Mouse (Mus musculus) spleen, adult 2 months (tissue): ENCODE data around the gene Slc25a10. TPM values are rescaled to one million over a fixed set of nuclear protein-coding genes. Genes with fewer than 3 reads are reported as not detected.

Experiments
- DNase-seq, 2 experiments: peaks; one replicate each; pipeline versions ENCODE4 v3.0.0 to v3.0.0-alpha.2; 2012 to 2021; ENCODE audit warnings: low spot score in 2 of 2, low read depth in 1 of 2
- H3K27ac ChIP-seq: fragments of 200-500 bp; 2 replicates; pipeline ENCODE4 v1.5.1; 2012; ENCODE audit warnings: low read length, inconsistent platforms; ENCODE audit not compliant: insufficient read depth
- H3K27me3 ChIP-seq: fragments of 200-500 bp; 2 replicates; pipeline ENCODE4 v1.6.1; 2012; ENCODE audit warnings: mild to moderate bottlenecking, moderate library complexity, low read length, inconsistent platforms; ENCODE audit not compliant: control insufficient read depth, insufficient read depth
- H3K36me3 ChIP-seq: fragments of 200-500 bp; 2 replicates; pipeline ENCODE4 v1.6.1; 2012; ENCODE audit warnings: mild to moderate bottlenecking, low read length, inconsistent platforms; ENCODE audit not compliant: control insufficient read depth, insufficient read depth
- H3K4me1 ChIP-seq: fragments of 200-500 bp; 2 replicates; pipeline ENCODE4 v1.6.1; 2011; ENCODE audit warnings: inconsistent platforms; ENCODE audit not compliant: control insufficient read depth, insufficient read depth, insufficient read length
- H3K4me3 ChIP-seq: fragments of 200-500 bp; 2 replicates; pipeline ENCODE4 v1.5.1; 2011; ENCODE audit warnings: mild to moderate bottlenecking, inconsistent platforms; ENCODE audit not compliant: insufficient read depth, insufficient read length; ENCODE audit errors: extremely low read depth
- CTCF ChIP-seq: fragments of 200-500 bp; IDR thresholded peaks from 2 replicates; pipeline ENCODE4 v1.5.1; 2011; ENCODE audit warnings: mild to moderate bottlenecking, inconsistent platforms; ENCODE audit not compliant: insufficient read depth, insufficient read length, insufficient replicate concordance; ENCODE audit errors: extremely low read depth
- POLR2A ChIP-seq: fragments of 200-500 bp; IDR thresholded peaks from 2 replicates; pipeline ENCODE4 v1.6.1; 2011; ENCODE audit warnings: low read depth, low read length, inconsistent platforms
- WGBS: fragments of 180-500 bp; shearing (Covaris S2); methylation state at CpG from one replicate; pipeline ENCODE4 v1.1.7; 2018; 5-methylcytosine and 5-hydroxymethylcytosine counted together
- polyA plus RNA-seq: library from polyadenylated mRNA; depleted of rRNA; stranded (reverse); fragments of >200 nt; gene quantifications from 2 replicates; pipeline ENCODE4 v1.2.3, GENCODE M21; 2012

Gene Slc25a10
- polyA plus RNA-seq, 1 experiment = 36.5 TPM

DNA sequence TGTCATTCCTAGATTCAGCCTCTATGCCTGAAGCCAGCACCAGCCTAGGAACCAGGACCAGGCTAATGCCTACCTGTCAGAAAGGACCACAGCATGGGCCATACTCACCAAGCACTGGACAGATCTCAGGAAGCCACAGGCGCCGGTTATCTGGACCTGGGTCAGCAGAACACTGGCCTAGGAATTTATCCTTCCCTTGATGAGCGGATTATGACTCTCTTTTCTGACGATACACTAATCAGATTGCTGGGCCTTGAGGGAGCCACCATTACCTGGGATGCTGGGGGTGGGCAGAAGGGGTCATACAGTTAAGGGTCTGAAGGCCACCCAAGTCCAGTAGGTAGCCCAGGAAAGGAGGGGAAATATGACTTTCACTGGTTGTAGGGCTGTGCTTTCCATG is 38.3 kb upstream of the Slc25a10 start, which contains the start of gene Pde6g:
Gene Pde6g, minus strand, starts transcription at position 195 of the 400 bp plus-strand sequence.
- Histone ChIP-seq H3K4me3 (no peak within 1 kb of the TSS), H3K27ac (no peak within 1 kb of the TSS), H3K4me1 (no peaks in the 10 kb centered on the region), H3K36me3 (no peaks in the 10 kb centered on the region), H3K27me3 (no peaks in the 10 kb centered on the region)
- DNase-seq = no peak
- 96% methylated on average over 4 of the region's 4 CpGs for whole genome bisulfite sequencing
- TF ChIP-seq POLR2A (no peak), CTCF (no peak)

DNA sequence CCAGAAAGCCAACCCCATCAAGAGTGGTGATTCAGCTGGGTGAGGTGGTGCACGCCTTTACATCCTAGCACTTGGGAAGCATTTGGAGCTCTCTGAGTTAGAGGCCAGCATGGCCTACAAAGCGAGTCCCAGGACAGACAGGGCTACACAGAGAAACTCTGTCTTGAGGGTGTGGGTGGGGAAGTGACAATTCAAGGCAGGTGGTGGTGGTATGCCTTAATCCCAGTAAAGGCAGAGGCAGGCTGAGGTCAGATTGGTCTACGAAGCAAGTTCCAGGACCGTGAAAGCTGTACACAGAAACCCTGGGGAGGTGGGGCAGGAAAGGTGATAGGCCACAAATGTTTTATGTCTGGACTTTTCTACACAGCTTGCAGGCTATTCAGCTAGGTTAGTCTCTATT is 36.7 kb upstream of the Slc25a10 start:
- no peak for DNase-seq
- no peaks in the 10 kb centered on the region for H3K27me3 ChIP-seq
- no peaks in the 10 kb centered on the region; the same call in 1 of the 2 replicates for H3K36me3 ChIP-seq
- no peak for TF ChIP-seq POLR2A
- H3K4me1 ChIP-seq = peaks cover 3% of the 10 kb centered on the region; the same call in 1 of the 2 replicates
- H3K4me3 ChIP-seq = no peak overlapping the region
- WGBS = 92% methylated on average over 4 of the region's 4 CpGs
- H3K27ac ChIP-seq = no peak overlapping the region

DNA sequence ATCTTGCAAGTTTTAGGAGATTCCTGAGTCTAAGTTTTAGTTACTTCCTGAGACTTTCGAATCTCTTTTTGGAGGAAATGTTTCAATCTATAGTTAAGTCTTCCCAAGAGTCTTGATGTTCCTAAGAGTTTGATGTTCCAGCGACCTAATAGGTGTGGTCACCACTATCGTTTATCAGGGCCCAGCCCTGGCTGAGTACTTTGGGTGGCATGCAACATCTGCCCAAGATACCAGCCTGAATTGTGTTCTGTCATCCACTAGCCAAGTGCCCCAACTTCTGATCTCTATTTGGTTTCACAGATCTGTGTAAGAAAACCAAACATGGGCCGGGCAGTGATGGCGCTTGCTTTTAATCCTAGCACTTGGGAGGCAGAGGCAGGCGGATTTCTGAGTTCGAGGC is 36.2 kb upstream of the Slc25a10 start:
- Histone ChIP-seq H3K4me3 (no peak overlapping the region), H3K27ac (no peak overlapping the region), H3K27me3 (no peaks in the 10 kb centered on the region), H3K4me1 (peaks cover 3% of the 10 kb centered on the region; the same call in 1 of the 2 replicates), H3K36me3 (no peaks in the 10 kb centered on the region; the same call in 1 of the 2 replicates)
- WGBS = 85% methylated on average over 7 of the region's 7 CpGs
- no peak for DNase-seq
- TF ChIP-seq CTCF (no peak), POLR2A (no peak)

DNA sequence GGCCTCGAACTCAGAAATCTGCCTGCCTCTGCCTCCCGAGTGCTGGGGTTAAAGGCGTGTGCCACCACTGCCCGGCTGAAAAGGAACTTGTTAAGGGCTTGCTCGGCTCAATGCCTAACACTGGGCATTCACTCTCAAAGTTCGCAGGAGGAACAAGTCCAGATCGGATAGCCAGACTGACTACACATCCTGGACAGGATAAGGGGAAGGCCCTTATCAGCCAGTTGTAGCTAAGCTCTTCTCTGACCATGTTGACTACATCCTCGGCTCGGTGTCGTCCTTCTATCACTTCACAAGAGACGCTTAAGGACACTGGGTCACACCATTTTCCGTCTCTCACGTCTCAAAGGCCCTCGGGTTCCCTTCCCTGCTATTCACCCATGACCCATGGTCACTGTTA is 34.3 kb upstream of the Slc25a10 start:
- peak overlapping the region; percentile 83 for H3K4me3 ChIP-seq
- WGBS = 7% methylated on average over 14 of the region's 14 CpGs
- peak overlapping the region; percentile 62 for H3K27ac ChIP-seq
- TF ChIP-seq POLR2A (no peak), CTCF (no peak)
- H3K36me3 ChIP-seq = peaks cover 6% of the 10 kb centered on the region
- no peak for DNase-seq
- H3K4me1 ChIP-seq = peaks cover 3% of the 10 kb centered on the region; the same call in 1 of the 2 replicates
- H3K27me3 ChIP-seq = no peaks in the 10 kb centered on the region

DNA sequence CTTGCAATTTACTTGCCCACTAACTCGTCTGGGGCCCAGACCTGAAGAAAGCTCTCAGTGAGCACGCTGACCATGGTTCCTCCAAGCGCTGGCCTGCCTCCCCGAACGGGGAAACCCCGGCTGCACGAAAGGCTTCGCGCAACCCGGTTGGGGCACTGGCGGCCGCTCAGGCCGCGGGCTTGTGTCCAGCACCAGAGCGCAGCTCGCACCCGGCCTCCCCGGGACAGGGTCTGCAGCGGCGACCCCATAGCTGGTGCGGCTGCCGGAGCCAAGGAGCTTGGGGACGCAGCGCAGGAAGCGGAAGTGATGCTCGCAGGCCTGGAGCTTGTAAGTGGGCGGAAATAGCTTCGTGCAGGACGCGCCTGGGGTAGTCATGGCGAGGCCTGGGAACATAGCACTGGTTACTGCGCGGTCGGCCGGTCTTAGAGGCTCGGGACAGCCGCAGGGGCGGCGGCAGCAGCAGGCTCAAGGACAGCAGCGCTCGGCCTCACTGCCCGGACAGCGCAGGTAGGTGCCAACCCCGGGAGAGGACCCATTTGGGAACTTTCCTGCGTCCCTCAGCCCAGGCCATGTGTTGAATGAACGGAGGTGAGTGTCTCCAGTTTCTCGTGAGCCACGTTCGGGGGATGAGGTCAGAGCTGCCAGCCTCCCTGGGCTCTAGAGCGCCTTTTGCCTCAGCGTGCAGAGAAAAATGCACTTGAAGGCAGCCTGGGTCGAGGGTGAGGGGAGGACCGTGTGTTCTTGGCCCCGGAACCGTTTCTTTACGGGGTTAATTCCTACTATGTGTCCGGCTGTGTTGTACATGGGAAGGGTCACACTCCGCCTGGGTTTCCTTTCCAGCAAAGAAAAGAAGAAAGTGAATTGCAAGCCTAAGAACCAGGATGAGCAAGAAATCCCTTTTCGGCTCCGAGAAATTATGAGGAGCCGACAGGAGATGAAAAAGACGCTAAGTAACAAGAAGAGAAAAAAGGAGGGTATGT is 33.6 kb upstream of the Slc25a10 start, which contains the start of the genes Oxld1 and Ccdc137:
Gene Oxld1, minus strand, starts transcription at position 297 of the 980 bp plus-strand sequence.
Gene Ccdc137, plus strand, starts transcription at position 344 of the 980 bp plus-strand sequence.
- no peaks in the 10 kb centered on the region for H3K27me3 ChIP-seq
- peak within 1 kb of the TSS; percentile 83 for H3K4me3 ChIP-seq
- H3K27ac ChIP-seq = peak within 1 kb of the TSS; percentile 62
- 2% methylated on average over 62 of the region's 62 CpGs for WGBS
- H3K4me1 ChIP-seq = peaks cover 3% of the 10 kb centered on the region; the same call in 1 of the 2 replicates
- H3K36me3 ChIP-seq = peaks cover 7% of the 10 kb centered on the region
- peak; percentile 49 to 69 for DNase-seq
- TF ChIP-seq POLR2A = peak; percentile 78
- no peak for TF ChIP-seq CTCF

DNA sequence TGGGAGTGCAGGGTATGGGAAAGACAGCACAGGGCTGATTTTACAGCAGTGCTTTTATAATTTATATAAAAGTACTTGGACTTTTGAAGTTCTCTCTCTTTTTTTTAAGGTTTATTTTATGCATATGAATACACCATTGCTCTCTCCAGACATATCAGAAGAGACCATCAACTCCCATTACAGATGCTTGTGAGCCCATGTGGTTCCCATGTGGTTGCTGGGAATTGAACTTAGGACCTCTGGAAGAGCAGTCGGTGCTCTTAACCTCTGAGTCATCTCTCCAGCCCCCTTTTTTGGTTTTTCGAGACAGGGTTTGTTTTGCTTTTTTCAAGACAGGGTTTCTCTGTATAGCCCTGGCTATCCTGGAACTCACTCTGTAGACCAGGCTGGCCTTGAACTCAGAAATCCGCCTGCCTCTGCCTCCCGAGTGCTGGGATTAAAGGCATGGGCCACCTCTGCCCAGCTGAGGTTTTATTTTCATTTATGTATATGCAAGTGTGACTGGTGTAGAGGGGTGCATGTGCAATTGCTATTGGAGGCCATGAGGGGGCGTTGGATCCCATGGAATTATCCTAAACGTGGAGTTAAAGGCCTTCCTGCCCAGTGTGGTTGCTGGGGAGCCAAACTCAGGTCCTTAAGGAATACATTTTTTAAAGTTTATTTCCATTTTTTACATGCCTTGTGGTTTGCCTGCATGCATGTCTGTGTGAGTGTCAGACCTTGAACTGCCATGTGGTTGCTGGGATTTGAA is 32.6 kb upstream of the Slc25a10 start:
- Histone ChIP-seq H3K4me3 (no peak overlapping the region), H3K4me1 (peaks cover 3% of the 10 kb centered on the region; the same call in 1 of the 2 replicates), H3K27ac (no peak overlapping the region), H3K27me3 (no peaks in the 10 kb centered on the region), H3K36me3 (peaks cover 7% of the 10 kb centered on the region)
- no peak for DNase-seq
- TF ChIP-seq CTCF (no peak), POLR2A (no peak)
- WGBS = 59% methylated on average over 6 of the region's 6 CpGs

DNA sequence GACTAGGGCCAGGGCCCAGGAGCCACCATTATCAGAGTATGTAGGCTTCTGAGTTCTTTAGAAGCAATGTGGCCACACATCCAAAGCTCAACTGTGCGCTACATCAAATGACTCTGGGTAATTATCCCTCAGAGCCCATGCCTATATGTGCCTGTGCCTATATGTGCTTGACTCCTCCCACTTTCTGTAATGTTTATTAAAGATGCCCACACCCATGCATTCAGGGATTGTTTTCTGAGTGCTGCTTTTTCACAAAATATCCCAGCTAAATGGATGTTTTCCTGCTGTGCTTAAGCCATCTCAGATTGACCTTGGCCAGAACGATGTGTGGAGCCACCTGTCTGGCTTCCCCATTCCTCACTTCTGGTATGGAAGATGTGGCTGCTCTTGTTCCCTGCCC is 28.1 kb upstream of the Slc25a10 start:
- WGBS = 91% methylated on average over 2 of the region's 2 CpGs
- peaks cover 7% of the 10 kb centered on the region for H3K36me3 ChIP-seq
- H3K27me3 ChIP-seq = no peaks in the 10 kb centered on the region
- no peak for DNase-seq
- H3K27ac ChIP-seq = no peak overlapping the region
- TF ChIP-seq CTCF = no peak
- TF ChIP-seq POLR2A = no peak
- H3K4me1 ChIP-seq = peaks cover 13% of the 10 kb centered on the region; the same call in 1 of the 2 replicates
- no peak overlapping the region for H3K4me3 ChIP-seq
